Mouse (Mus musculus) MN1 (cell line): ENCODE data around the gene Slc22a6.
A peak's percentile ranks its signal among the peaks of the same experiment; 100 is the strongest.

ENCODE experiments used
- DNase-seq: peaks from one replicate; pipeline ENCODE4 v3.0.0-alpha.2; 2016; ENCODE audit warnings: low spot score

Gene Slc22a6

GRCm38 (mm10) chr19:8617904-8618303 is at the start of gene Slc22a6:
TSS of gene Slc22a6 (plus strand) at chr19:8618039.
- no peak for DNase-seq

- DNase-seq = no peak
Observed at GRCm38 (mm10) chr19:8569453-8569863, 48.4 kb upstream of the Slc22a6 start.

- no peak for DNase-seq
Observed at GRCm38 (mm10) chr19:8570341-8571040, 47.3 kb upstream of the Slc22a6 start.

GRCm38 (mm10) chr19:8571746-8572145 is 46.1 kb upstream of the Slc22a6 start:
- no peak for DNase-seq

- no peak for DNase-seq
Observed at GRCm38 (mm10) chr19:8572485-8572884, 45.4 kb upstream of the Slc22a6 start.

GRCm38 (mm10) chr19:8577432-8577831 is 40.4 kb upstream of the Slc22a6 start:
- no peak for DNase-seq

GRCm38 (mm10) chr19:8578293-8578969 is 39.4 kb upstream of the Slc22a6 start:
- DNase-seq = peak; percentile 14

GRCm38 (mm10) chr19:8578970-8579342 is 38.9 kb upstream of the Slc22a6 start:
- no peak for DNase-seq

GRCm38 (mm10) chr19:8585298-8585697 is 32.5 kb upstream of the Slc22a6 start:
- DNase-seq = no peak

GRCm38 (mm10) chr19:8585899-8586298 is 31.9 kb upstream of the Slc22a6 start:
- DNase-seq = no peak

- no peak for DNase-seq
Observed at GRCm38 (mm10) chr19:8586350-8586749, 31.5 kb upstream of the Slc22a6 start.

GRCm38 (mm10) chr19:8587315-8587714 is 30.5 kb upstream of the Slc22a6 start:
- no peak for DNase-seq

- DNase-seq = no peak
Observed at GRCm38 (mm10) chr19:8590954-8591353, 26.9 kb upstream of the Slc22a6 start, which contains the start of gene Slc22a8. TSS of gene Slc22a8 (plus strand) at chr19:8591254.

GRCm38 (mm10) chr19:8592155-8592554 is 25.7 kb upstream of the Slc22a6 start:
- DNase-seq = no peak

- DNase-seq = no peak
Observed at GRCm38 (mm10) chr19:8592873-8593408, 24.9 kb upstream of the Slc22a6 start.

GRCm38 (mm10) chr19:8593833-8594232 is 24.0 kb upstream of the Slc22a6 start:
- no peak for DNase-seq

GRCm38 (mm10) chr19:8594518-8594917 is 23.3 kb upstream of the Slc22a6 start:
- DNase-seq = no peak

- DNase-seq = no peak
Observed at GRCm38 (mm10) chr19:8597269-8597668, 20.6 kb upstream of the Slc22a6 start.

- DNase-seq = no peak
Observed at GRCm38 (mm10) chr19:8599229-8599628, 18.6 kb upstream of the Slc22a6 start.

- no peak for DNase-seq
Observed at GRCm38 (mm10) chr19:8601922-8602321, 15.9 kb upstream of the Slc22a6 start.

- no peak for DNase-seq
Observed at GRCm38 (mm10) chr19:8602914-8603313, 14.9 kb upstream of the Slc22a6 start.

GRCm38 (mm10) chr19:8604536-8605240 is 13.2 kb upstream of the Slc22a6 start:
- no peak for DNase-seq

GRCm38 (mm10) chr19:8605241-8605558 is 12.6 kb upstream of the Slc22a6 start:
- DNase-seq = no peak
